Mouse (Mus musculus): ENCODE measurements around the gene Olfr584. TPM values are rescaled to one million over a fixed set of nuclear protein-coding genes. Genes with fewer than 3 reads are reported as not detected.

Olfr584 gene
- total RNA-seq (2021) = not detected
- long read RNA-seq, experiment 1 = 0 reads
- long read RNA-seq, experiment 2 = 0 reads

GRCm38 (mm10) chr7:103081585-103081984, at the start of gene Olfr584:
Olfr584 (plus strand) TSS chr7:103081885.
- intact Hi-C loops (cut with DNase I) = no loop called here
- DNase-seq (ENCODE audit: low spot score in 2 of 2) = no peak

- intact Hi-C loops (cut with DNase I) = no loop called here
- DNase-seq (ENCODE audit: low spot score in 2 of 2) = no peak
Measured at GRCm38 (mm10) chr7:103037724-103038123, 44.0 kb upstream of the Olfr584 start, which contains the start of gene Olfr582. Olfr582 (plus strand) TSS chr7:103038024.

- no peak for DNase-seq (ENCODE audit: low spot score in 2 of 2)
- intact Hi-C loops (cut with DNase I) = no loop called here
Measured at GRCm38 (mm10) chr7:103051000-103051399, 30.7 kb upstream of the Olfr584 start, which contains the start of gene Olfr583. Olfr583 (plus strand) TSS chr7:103051300.

GRCm38 (mm10) chr7:103097420-103097819, 15.7 kb downstream of the Olfr584 start, which contains the start of gene Olfr585:
Olfr585 (plus strand) TSS chr7:103097720.
- intact Hi-C loops (cut with DNase I) = no loop called here
- no peak for DNase-seq (ENCODE audit: low spot score in 2 of 2)

- peak in 1 of 2 experiments; percentile 6 for DNase-seq (ENCODE audit: low spot score in 2 of 2)
- intact Hi-C loops (cut with DNase I) = no loop called here
Measured at GRCm38 (mm10) chr7:103119406-103119805, 37.7 kb downstream of the Olfr584 start.

- intact Hi-C loops (cut with DNase I) = no loop called here
- no peak for DNase-seq (ENCODE audit: low spot score in 2 of 2)
Measured at GRCm38 (mm10) chr7:103125538-103125937, 43.9 kb downstream of the Olfr584 start, which contains the start of gene Olfr586. Olfr586 (minus strand) TSS chr7:103125638.

Other genes starting within 250 kb of the Olfr584 start
- not detected for gene Olfr566, start 223.1 kb upstream of the Olfr584 start, total RNA-seq (2021)
- not detected for gene Olfr568, start 204.8 kb upstream of the Olfr584 start, total RNA-seq (2021)
- gene Olfr569, start 191.0 kb upstream of the Olfr584 start, total RNA-seq (2021) = not detected
- not detected for gene Olfr570, start 187.3 kb upstream of the Olfr584 start, total RNA-seq (2021)
- gene Olfr571, start 164.3 kb upstream of the Olfr584 start, total RNA-seq (2021) = not detected
- not detected for gene Olfr572, start 157.5 kb upstream of the Olfr584 start, total RNA-seq (2021)
- gene Olfr573-ps1, start 139.3 kb upstream of the Olfr584 start, total RNA-seq (2021) = not detected
- not detected for gene Olfr574, start 133.4 kb upstream of the Olfr584 start, total RNA-seq (2021)
- not detected for gene Olfr575, start 123.1 kb upstream of the Olfr584 start, total RNA-seq (2021)
- not detected for gene Olfr576, start 119.2 kb upstream of the Olfr584 start, total RNA-seq (2021)
- not detected for gene Olfr577, start 105.9 kb upstream of the Olfr584 start, total RNA-seq (2021)
- gene Olfr578, start 92.6 kb upstream of the Olfr584 start, total RNA-seq (2021) = not detected
- gene Olfr582, start 43.9 kb upstream of the Olfr584 start, total RNA-seq (2021) = not detected
- gene Olfr583, start 30.6 kb upstream of the Olfr584 start, total RNA-seq (2021) = not detected
- gene Olfr585, start 15.8 kb downstream of the Olfr584 start, total RNA-seq (2021) = not detected
- gene Olfr586, start 43.8 kb downstream of the Olfr584 start, total RNA-seq (2021) = not detected
- not detected for gene Olfr588-ps1, start 59.0 kb downstream of the Olfr584 start, total RNA-seq (2021)
- gene Olfr589, start 74.5 kb downstream of the Olfr584 start, total RNA-seq (2021) = not detected
- gene Olfr591, start 96.5 kb downstream of the Olfr584 start, total RNA-seq (2021) = not detected
- gene Olfr592, start 102.9 kb downstream of the Olfr584 start, total RNA-seq (2021) = not detected
- not detected for gene Olfr593, start 130.0 kb downstream of the Olfr584 start, total RNA-seq (2021)
- not detected for gene Olfr594, start 135.1 kb downstream of the Olfr584 start, total RNA-seq (2021)
- not detected for gene Usp17ld, start 170.6 kb downstream of the Olfr584 start, total RNA-seq (2021)
- gene Olfr596, start 223.8 kb downstream of the Olfr584 start, total RNA-seq (2021) = not detected
- not detected for gene Olfr597, start 234.4 kb downstream of the Olfr584 start, total RNA-seq (2021)
- gene Olfr598, start 241.7 kb downstream of the Olfr584 start, total RNA-seq (2021) = not detected

Data from left cerebral cortex, postnatal 14 days (tissue).